Mouse (Mus musculus): ENCODE measurements around the gene Hnf4a.

The Hnf4a gene

GRCm38 (mm10) chr2:163593636-163594282 lies 87.2 kb downstream of the Hnf4a start:
- DNase-seq (ENCODE audit: low spot score) = no peak

- peak; percentile 55 for DNase-seq (ENCODE audit: low spot score)
These were observed 88.5 kb downstream of the Hnf4a start for GRCm38 (mm10) chr2:163595119-163595518.

- peak; percentile 77 for DNase-seq (ENCODE audit: low spot score)
These were observed 89.7 kb downstream of the Hnf4a start for GRCm38 (mm10) chr2:163596057-163596872.

GRCm38 (mm10) chr2:163596873-163597155 lies 90.2 kb downstream of the Hnf4a start:
- DNase-seq (ENCODE audit: low spot score) = no peak

- no peak for DNase-seq (ENCODE audit: low spot score)
These were observed 91.1 kb downstream of the Hnf4a start for GRCm38 (mm10) chr2:163597661-163598060.

GRCm38 (mm10) chr2:163599226-163599625 lies 92.6 kb downstream of the Hnf4a start:
- DNase-seq (ENCODE audit: low spot score) = no peak

GRCm38 (mm10) chr2:163601066-163601465 lies 94.5 kb downstream of the Hnf4a start:
- DNase-seq (ENCODE audit: low spot score) = no peak

- DNase-seq (ENCODE audit: low spot score) = no peak
These were observed 95.1 kb downstream of the Hnf4a start for GRCm38 (mm10) chr2:163601712-163602100.

GRCm38 (mm10) chr2:163602101-163602971 lies 95.7 kb downstream of the Hnf4a start, which contains the start of gene Ttpal:
TSS of gene Ttpal (plus strand) at chr2:163602314.
- peak; percentile 88 for DNase-seq (ENCODE audit: low spot score)

- DNase-seq (ENCODE audit: low spot score) = no peak
These were observed 99.6 kb downstream of the Hnf4a start for GRCm38 (mm10) chr2:163606161-163606560.

- DNase-seq (ENCODE audit: low spot score) = no peak
These were observed 101.4 kb downstream of the Hnf4a start for GRCm38 (mm10) chr2:163608008-163608407.

GRCm38 (mm10) chr2:163609281-163609975 lies 102.8 kb downstream of the Hnf4a start:
- DNase-seq (ENCODE audit: low spot score) = no peak

- no peak for DNase-seq (ENCODE audit: low spot score)
These were observed 104.6 kb downstream of the Hnf4a start for GRCm38 (mm10) chr2:163611176-163611575.

- no peak for DNase-seq (ENCODE audit: low spot score)
These were observed 106.6 kb downstream of the Hnf4a start for GRCm38 (mm10) chr2:163613206-163613605.

- DNase-seq (ENCODE audit: low spot score) = no peak
These were observed 107.4 kb downstream of the Hnf4a start for GRCm38 (mm10) chr2:163613990-163614389.

- DNase-seq (ENCODE audit: low spot score) = no peak
These were observed 108.8 kb downstream of the Hnf4a start for GRCm38 (mm10) chr2:163615401-163615800.

- no peak for DNase-seq (ENCODE audit: low spot score)
These were observed 109.5 kb downstream of the Hnf4a start for GRCm38 (mm10) chr2:163615906-163616651.

- no peak for DNase-seq (ENCODE audit: low spot score)
These were observed 110.1 kb downstream of the Hnf4a start for GRCm38 (mm10) chr2:163616652-163617227.

GRCm38 (mm10) chr2:163617232-163617863 lies 110.7 kb downstream of the Hnf4a start:
- no peak for DNase-seq (ENCODE audit: low spot score)

- no peak for DNase-seq (ENCODE audit: low spot score)
These were observed 111.3 kb downstream of the Hnf4a start for GRCm38 (mm10) chr2:163617874-163618273.

All from testis, postnatal 14 days (tissue).